Mouse (Mus musculus): Measurements from ENCODE around the gene Rassf3. TPM values are rescaled to one million over a fixed set of nuclear protein-coding genes. Genes with fewer than 3 reads are reported as not detected.

Rassf3 gene
- polyA plus RNA-seq, 1 experiment from 2014 or later: 19.2 TPM

DNA sequence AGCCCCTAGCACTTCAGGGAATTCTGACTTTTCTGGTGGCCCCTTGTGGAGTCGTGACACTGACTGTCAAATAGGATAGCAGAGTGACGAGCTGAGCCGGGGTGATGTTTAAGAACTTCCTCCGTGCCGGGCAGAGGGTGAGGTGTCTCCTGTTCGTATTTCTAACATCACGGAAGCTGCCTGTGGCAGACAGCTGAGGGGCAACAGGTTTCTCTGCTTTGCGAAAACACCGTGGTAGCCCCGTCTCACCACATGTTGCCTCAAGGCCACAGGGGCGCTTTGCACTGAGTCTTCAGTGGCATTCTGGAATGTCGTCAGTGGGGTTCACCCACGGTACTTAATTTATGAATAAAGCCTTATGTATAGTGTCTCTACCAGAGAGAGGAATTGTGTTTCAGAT lies 108.9 kb downstream of the Rassf3 start:
- no peak for ATAC-seq (ENCODE audit: low FRiP score, low TSS enrichment)
- no peaks in the 10 kb centered on the region for H3K36me3 ChIP-seq (ENCODE audit: control insufficient read depth, insufficient read depth, low read length)
- H3K9me3 ChIP-seq (ENCODE audit: control insufficient read depth, low read length): no peaks in the 10 kb centered on the region
- no peak for TF ChIP-seq EP300 (optimal IDR thresholded peaks at IDR 0.05)
- TF ChIP-seq CTCF (IDR thresholded peaks at IDR 0.05; ENCODE audit: low read depth): no peak
- H3K4me1 ChIP-seq (replicated peaks; ENCODE audit: control insufficient read depth, insufficient read depth): peaks cover 3% of the 10 kb centered on the region; the same call in 1 of the 2 replicates
- no peak overlapping the region for H3K9ac ChIP-seq (ENCODE audit: low read length)
- no peaks in the 10 kb centered on the region for H3K27me3 ChIP-seq (ENCODE audit: control insufficient read depth, insufficient read depth, low read length)
- H3K4me2 ChIP-seq (replicated peaks; ENCODE audit: low read depth): no peak overlapping the region
- no peak overlapping the region for H3K4me3 ChIP-seq (ENCODE audit: low read depth, low read length)
- H3K27ac ChIP-seq (replicated peaks): no peak overlapping the region
- 75% methylated on average over 13 of the region's 13 CpGs for WGBS
- no peak for DNase-seq (ENCODE audit: low spot score)

DNA sequence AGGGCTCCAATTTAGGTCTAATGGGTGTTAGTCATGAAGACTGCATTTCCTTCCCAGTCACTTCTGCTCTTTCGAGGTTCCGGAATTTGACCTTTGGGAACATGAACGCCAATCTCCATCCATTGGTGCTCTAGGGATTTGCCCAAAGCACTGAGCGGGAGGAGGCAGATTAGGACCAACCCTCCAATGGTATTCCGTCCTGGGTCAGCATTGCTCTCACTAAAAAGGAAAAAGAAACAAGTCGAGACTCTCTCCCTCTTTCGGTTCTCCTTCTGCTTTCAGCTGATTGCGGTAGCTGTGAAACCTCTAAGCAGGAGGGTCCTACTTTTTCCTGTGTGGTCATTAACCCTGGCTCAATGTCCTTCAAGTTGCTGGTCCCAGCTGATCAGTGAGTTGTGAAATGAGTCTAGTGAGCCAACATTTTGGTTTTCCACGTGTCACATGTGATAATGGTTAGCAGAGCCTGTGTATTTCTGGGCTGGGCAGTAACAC lies 110.3 kb downstream of the Rassf3 start:
- peak overlapping the region; percentile 84; the same call in 1 of the 2 replicates for H3K9ac ChIP-seq (ENCODE audit: low read length)
- H3K9me3 ChIP-seq (ENCODE audit: control insufficient read depth, low read length): no peaks in the 10 kb centered on the region
- H3K27me3 ChIP-seq (ENCODE audit: control insufficient read depth, insufficient read depth, low read length): no peaks in the 10 kb centered on the region
- TF ChIP-seq CTCF (IDR thresholded peaks at IDR 0.05; ENCODE audit: low read depth) (no peak), EP300 (optimal IDR thresholded peaks at IDR 0.05) (no peak)
- ATAC-seq (ENCODE audit: low FRiP score, low TSS enrichment) (no peak), DNase-seq (ENCODE audit: low spot score) (peak; percentile 22)
- H3K4me1 ChIP-seq (replicated peaks; ENCODE audit: control insufficient read depth, insufficient read depth): peaks cover 3% of the 10 kb centered on the region; the same call in 1 of the 2 replicates
- H3K4me3 ChIP-seq (ENCODE audit: low read depth, low read length): peak overlapping the region; percentile 91
- H3K4me2 ChIP-seq (replicated peaks; ENCODE audit: low read depth): peak overlapping the region; percentile 99
- H3K27ac ChIP-seq (replicated peaks): no peak overlapping the region; the same call in 1 of the 2 replicates
- no peaks in the 10 kb centered on the region for H3K36me3 ChIP-seq (ENCODE audit: control insufficient read depth, insufficient read depth, low read length)
- WGBS: 9% methylated on average over 9 of the region's 9 CpGs

DNA sequence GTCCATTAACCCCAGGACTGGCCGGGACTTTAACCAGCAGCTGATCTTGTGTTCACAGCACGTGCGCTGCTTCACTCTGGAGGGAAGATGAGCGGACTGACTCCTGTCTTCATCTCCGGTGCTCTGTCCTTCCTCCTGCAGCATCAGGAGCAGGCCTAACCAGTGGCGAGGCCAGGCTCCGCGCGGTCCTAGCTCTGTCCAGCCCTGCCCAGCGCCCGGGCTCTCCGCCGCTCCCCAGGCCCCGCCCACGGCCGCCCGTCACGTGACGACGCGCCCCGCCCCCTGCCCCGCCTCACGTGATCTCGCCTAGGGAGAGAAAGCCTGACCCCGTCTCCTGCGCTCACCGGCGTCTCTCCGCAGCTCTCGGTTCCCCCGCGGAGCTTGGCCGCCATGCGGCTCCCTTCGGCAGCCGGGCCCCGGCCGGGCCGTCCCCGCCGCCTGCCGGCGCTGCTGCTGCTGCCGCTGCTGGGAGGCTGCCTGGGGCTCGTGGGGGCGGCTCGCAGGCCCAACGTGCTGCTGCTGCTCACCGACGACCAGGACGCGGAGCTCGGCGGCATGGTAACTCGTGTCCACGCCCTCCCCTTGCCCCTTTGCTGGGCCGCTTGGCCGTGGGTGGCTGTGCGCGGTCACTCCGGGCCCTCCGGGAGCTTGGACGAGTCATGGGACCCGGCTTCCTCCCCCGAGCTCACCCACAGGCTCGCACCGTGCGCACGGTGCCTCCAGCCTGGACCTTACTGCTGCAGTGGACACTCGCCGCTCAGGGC lies 111.2 kb downstream of the Rassf3 start, which contains the start of gene Gns:
Gns (plus strand) TSS at position 290 of the 764 bp plus-strand sequence.
- peak within 1 kb of the TSS; percentile 83 for H3K27ac ChIP-seq (replicated peaks)
- H3K4me2 ChIP-seq (replicated peaks; ENCODE audit: low read depth): peak within 1 kb of the TSS; percentile 99
- H3K9ac ChIP-seq (ENCODE audit: low read length): peak within 1 kb of the TSS; percentile 84
- no peaks in the 10 kb centered on the region for H3K27me3 ChIP-seq (ENCODE audit: control insufficient read depth, insufficient read depth, low read length)
- H3K4me3 ChIP-seq (ENCODE audit: low read depth, low read length): peak within 1 kb of the TSS; percentile 91
- DNase-seq (ENCODE audit: low spot score) (peak; percentile 98), ATAC-seq (ENCODE audit: low FRiP score, low TSS enrichment) (peak; percentile 96)
- H3K4me1 ChIP-seq (replicated peaks; ENCODE audit: control insufficient read depth, insufficient read depth): peaks cover 3% of the 10 kb centered on the region; the same call in 1 of the 2 replicates
- TF ChIP-seq CTCF (IDR thresholded peaks at IDR 0.05; ENCODE audit: low read depth) (no peak), EP300 (optimal IDR thresholded peaks at IDR 0.05) (no peak)
- H3K36me3 ChIP-seq (ENCODE audit: control insufficient read depth, insufficient read depth, low read length): no peaks in the 10 kb centered on the region
- H3K9me3 ChIP-seq (ENCODE audit: control insufficient read depth, low read length): no peaks in the 10 kb centered on the region
- WGBS: 0% methylated on average over 53 of the region's 72 CpGs

DNA sequence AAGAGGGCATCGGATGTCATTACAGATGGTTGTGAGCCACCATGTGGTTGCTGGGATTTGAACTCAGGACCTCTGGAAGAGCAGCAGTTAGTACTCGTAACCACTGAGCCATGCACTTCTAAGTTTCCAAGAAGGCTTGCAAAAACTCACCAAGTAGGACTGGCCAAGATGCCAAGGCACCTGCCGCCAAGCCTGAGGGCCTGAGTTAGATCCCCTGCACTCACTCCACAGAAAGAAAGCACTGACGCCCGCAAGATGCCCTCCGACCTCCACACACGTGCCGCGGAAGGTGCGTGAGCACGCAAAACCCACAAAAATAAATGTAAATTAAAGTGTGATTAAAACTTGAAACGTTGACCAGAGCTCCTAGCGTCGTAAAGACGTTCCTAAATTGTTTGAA lies 111.8 kb downstream of the Rassf3 start:
- no peaks in the 10 kb centered on the region for H3K27me3 ChIP-seq (ENCODE audit: control insufficient read depth, insufficient read depth, low read length)
- H3K9ac ChIP-seq (ENCODE audit: low read length): peak overlapping the region; percentile 41; the same call in 1 of the 2 replicates
- H3K4me2 ChIP-seq (replicated peaks; ENCODE audit: low read depth): peak overlapping the region; percentile 99
- ATAC-seq (ENCODE audit: low FRiP score, low TSS enrichment): no peak
- H3K4me3 ChIP-seq (ENCODE audit: low read depth, low read length): peak overlapping the region; percentile 91
- H3K9me3 ChIP-seq (ENCODE audit: control insufficient read depth, low read length): no peaks in the 10 kb centered on the region
- TF ChIP-seq CTCF (IDR thresholded peaks at IDR 0.05; ENCODE audit: low read depth): no peak
- TF ChIP-seq EP300 (optimal IDR thresholded peaks at IDR 0.05): no peak
- DNase-seq (ENCODE audit: low spot score): no peak
- WGBS: 25% methylated on average over 15 of the region's 15 CpGs
- H3K4me1 ChIP-seq (replicated peaks; ENCODE audit: control insufficient read depth, insufficient read depth): peaks cover 3% of the 10 kb centered on the region; the same call in 1 of the 2 replicates
- no peak overlapping the region; the same call in 1 of the 2 replicates for H3K27ac ChIP-seq (replicated peaks)
- H3K36me3 ChIP-seq (ENCODE audit: control insufficient read depth, insufficient read depth, low read length): no peaks in the 10 kb centered on the region

DNA sequence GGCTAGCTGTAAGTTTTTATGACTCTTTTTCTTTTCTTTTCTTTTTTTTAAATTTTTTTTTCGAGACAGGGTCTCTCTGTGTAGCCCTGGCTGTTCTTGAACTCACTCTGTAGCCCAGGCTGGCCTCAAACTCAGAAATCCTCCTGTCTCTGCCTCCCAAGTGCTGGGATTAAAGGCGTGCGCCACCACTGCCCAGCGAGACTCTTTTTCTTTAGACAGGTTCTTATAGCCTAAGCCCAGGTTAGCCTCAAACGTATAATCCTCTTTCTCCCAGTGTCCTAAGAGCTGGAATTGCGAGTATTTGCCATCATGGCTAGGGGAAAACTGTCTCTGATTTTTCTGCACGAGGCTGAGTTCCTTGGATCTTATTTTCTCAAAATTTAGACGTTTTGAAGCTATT lies 112.9 kb downstream of the Rassf3 start:
- Histone ChIP-seq H3K4me3 (ENCODE audit: low read depth, low read length) (no peak overlapping the region), H3K27ac (replicated peaks) (no peak overlapping the region), H3K4me1 (replicated peaks; ENCODE audit: control insufficient read depth, insufficient read depth) (peaks cover 3% of the 10 kb centered on the region; the same call in 1 of the 2 replicates), H3K36me3 (ENCODE audit: control insufficient read depth, insufficient read depth, low read length) (no peaks in the 10 kb centered on the region), H3K4me2 (replicated peaks; ENCODE audit: low read depth) (no peak overlapping the region), H3K27me3 (ENCODE audit: control insufficient read depth, insufficient read depth, low read length) (no peaks in the 10 kb centered on the region), H3K9ac (ENCODE audit: low read length) (no peak overlapping the region), H3K9me3 (ENCODE audit: control insufficient read depth, low read length) (no peaks in the 10 kb centered on the region)
- TF ChIP-seq EP300 (optimal IDR thresholded peaks at IDR 0.05) (no peak), CTCF (IDR thresholded peaks at IDR 0.05; ENCODE audit: low read depth) (no peak)
- ATAC-seq (ENCODE audit: low FRiP score, low TSS enrichment): no peak
- WGBS: 81% methylated on average over 8 of the region's 8 CpGs
- no peak for DNase-seq (ENCODE audit: low spot score)

DNA sequence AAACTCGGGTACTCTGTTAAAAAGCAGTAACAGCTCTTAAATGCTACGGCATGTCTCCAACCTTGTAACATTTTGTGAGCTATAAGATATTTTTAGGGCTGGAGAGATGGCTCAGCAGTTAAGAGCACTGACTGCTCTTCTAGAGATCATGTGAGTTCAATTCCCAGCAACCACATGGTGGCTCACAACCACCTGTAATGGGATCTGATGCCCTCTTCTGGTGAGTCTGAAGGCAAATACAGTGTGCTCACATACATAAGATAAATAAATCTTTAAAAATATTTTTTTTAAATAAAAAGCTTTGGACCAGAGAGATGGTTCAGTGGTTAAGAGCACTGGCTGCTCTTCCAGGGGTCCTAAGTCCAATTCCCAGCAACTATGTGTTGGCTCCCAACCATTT lies 115.8 kb downstream of the Rassf3 start:
- H3K9me3 ChIP-seq (ENCODE audit: control insufficient read depth, low read length): no peaks in the 10 kb centered on the region
- no peaks in the 10 kb centered on the region for H3K36me3 ChIP-seq (ENCODE audit: control insufficient read depth, insufficient read depth, low read length)
- no peak overlapping the region for H3K4me3 ChIP-seq (ENCODE audit: low read depth, low read length)
- 92% methylated on average over 2 of the region's 2 CpGs for WGBS
- H3K27me3 ChIP-seq (ENCODE audit: control insufficient read depth, insufficient read depth, low read length): no peaks in the 10 kb centered on the region
- no peak overlapping the region for H3K4me2 ChIP-seq (replicated peaks; ENCODE audit: low read depth)
- DNase-seq (ENCODE audit: low spot score) (no peak), ATAC-seq (ENCODE audit: low FRiP score, low TSS enrichment) (no peak)
- no peak overlapping the region for H3K9ac ChIP-seq (ENCODE audit: low read length)
- H3K4me1 ChIP-seq (replicated peaks; ENCODE audit: control insufficient read depth, insufficient read depth): peaks cover 3% of the 10 kb centered on the region; the same call in 1 of the 2 replicates
- no peak overlapping the region for H3K27ac ChIP-seq (replicated peaks)
- TF ChIP-seq EP300 (optimal IDR thresholded peaks at IDR 0.05) (no peak), CTCF (IDR thresholded peaks at IDR 0.05; ENCODE audit: low read depth) (peak; percentile 37)

Other genes starting within 250 kb of the Rassf3 start
- 3.8 and 4.1 TPM in 2 replicates for gene Tbc1d30, start 125.1 kb downstream of the Rassf3 start, polyA plus RNA-seq (2015; fragmentation: Nextera tagmentation; extraction: Ambion mirVana)
- 25.7 and 26.1 TPM in 2 replicates for gene Gns, start 111.3 kb downstream of the Rassf3 start, polyA plus RNA-seq (2015; fragmentation: Nextera tagmentation; extraction: Ambion mirVana)
- gene Tbk1, start 110.4 kb upstream of the Rassf3 start, polyA plus RNA-seq (2015; fragmentation: Nextera tagmentation; extraction: Ambion mirVana): 16.6 TPM in 2 replicates
- 24.5 and 24.8 TPM in 2 replicates for gene Xpot, start 150.0 kb upstream of the Rassf3 start, polyA plus RNA-seq (2015; fragmentation: Nextera tagmentation; extraction: Ambion mirVana)
- gene D930020B18Rik, start 165.2 kb upstream of the Rassf3 start, polyA plus RNA-seq (2015; fragmentation: Nextera tagmentation; extraction: Ambion mirVana): 1.2 and 1.5 TPM in 2 replicates

Data from stomach, postnatal 0 days (tissue).